Mouse (Mus musculus) CH12.LX (cell line): ENCODE measurements around the gene Zfpl1.

ENCODE experiments used
- CTCF ChIP-seq, 2 experiments: IDR thresholded peaks in 1 of 2; conservative IDR thresholded peaks in 1 of 2; 2 replicates each; pipeline ENCODE4 v1.5.1; 2011 to 2012; ENCODE audit warnings: low read depth in 2 of 2, low read length in 2 of 2, improper control_type of control experiment in 1 of 2, inconsistent platforms in 1 of 2, mild to moderate bottlenecking in 1 of 2, moderate library complexity in 1 of 2
- E2F4 ChIP-seq: IDR thresholded peaks from 2 replicates; pipeline ENCODE4 v1.6.1; 2011; ENCODE audit warnings: low read depth, low read length, improper control_type of control experiment; ENCODE audit not compliant: insufficient replicate concordance
- JUND ChIP-seq: conservative IDR thresholded peaks from 2 replicates; pipeline ENCODE4 v1.6.1; 2011; ENCODE audit warnings: low read depth, low read length, improper control_type of control experiment
- NELFE ChIP-seq: IDR thresholded peaks from 2 replicates; pipeline ENCODE4 v1.6.1; 2011; ENCODE audit warnings: low read depth, low read length, improper control_type of control experiment

DNA sequence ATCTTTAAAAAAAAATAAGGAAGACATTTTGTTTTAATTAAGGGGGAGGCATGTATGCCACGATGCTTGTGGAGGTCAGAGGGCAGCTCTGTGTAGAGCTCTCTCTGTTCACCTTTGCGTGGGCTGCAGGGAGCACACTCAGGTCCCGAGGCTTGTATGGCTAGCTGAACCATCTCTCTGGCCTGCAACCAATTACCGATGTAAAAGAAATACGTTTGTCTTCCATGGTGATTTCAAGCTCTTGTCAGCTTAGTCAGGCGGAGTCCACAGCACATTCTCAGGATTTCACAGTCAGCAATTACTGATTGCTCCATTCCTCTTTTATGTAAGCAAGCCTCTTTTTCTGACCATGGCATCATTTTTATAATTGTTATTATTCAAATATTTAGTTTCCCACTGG lies 16.4 kb upstream of the Zfpl1 start:
- no peak for TF ChIP-seq NELFE
- no peak for TF ChIP-seq JUND
- TF ChIP-seq CTCF (conservative IDR thresholded peaks at IDR 0.05 in 1 of 2, IDR thresholded peaks at IDR 0.05 in 1 of 2; ENCODE audit: low read depth in 2 of 2, low read length in 2 of 2): no peak
- no peak for TF ChIP-seq E2F4
